Mouse (Mus musculus) CH12.LX (cell line): ENCODE data around the gene Meox1. TPM values are rescaled to one million over a fixed set of nuclear protein-coding genes. Genes with fewer than 3 reads are reported as not detected.

Experiments
- DNase-seq: peaks from one replicate; pipeline ENCODE4 v3.0.0-alpha.2; 2013; ENCODE audit errors: extremely low read depth
- H3K27ac ChIP-seq: 2 replicates; pipeline ENCODE4 v1.5.1; 2012; ENCODE audit warnings: low read depth, mild to moderate bottlenecking, control low read depth, moderate library complexity; ENCODE audit not compliant: insufficient read depth
- H3K27me3 ChIP-seq: replicated peaks from 2 replicates; pipeline ENCODE3; 2012; ENCODE audit warnings: inconsistent platforms
- H3K36me3 ChIP-seq, 2 experiments: replicated peaks in 1 of 2; 2 replicates each; pipeline versions ENCODE3 to v1.6.1; 2012; ENCODE audit warnings: inconsistent platforms in 1 of 2, low read length in 1 of 2, mild to moderate bottlenecking in 1 of 2, mixed read lengths in 1 of 2, moderate library complexity in 1 of 2; ENCODE audit not compliant: control insufficient read depth in 1 of 2, insufficient read depth in 1 of 2
- H3K4me1 ChIP-seq, 2 experiments: 2 replicates each; pipeline ENCODE4 v1.6.1; 2012; ENCODE audit warnings: inconsistent platforms in 1 of 2, moderate library complexity in 1 of 2; ENCODE audit not compliant: insufficient read depth in 2 of 2, control insufficient read depth in 1 of 2
- H3K4me2 ChIP-seq: 2 replicates; pipeline ENCODE4 v1.6.1; 2012; ENCODE audit warnings: low read depth, mild to moderate bottlenecking, control low read depth; ENCODE audit not compliant: poor library complexity, insufficient read depth, severe bottlenecking
- H3K4me3 ChIP-seq, 3 experiments: fragments of 150-350 bp in 1 of 3; sonication (generic) in 1 of 3; replicated peaks in 1 of 3; 2 replicates each; pipeline versions ENCODE3 to v1.5.1; 2011 to 2012; ENCODE audit warnings: low read depth in 2 of 3, low read length in 2 of 3, mild to moderate bottlenecking in 2 of 3, moderate library complexity in 2 of 3, control low read depth in 1 of 3, improper control_type of control experiment in 1 of 3, inconsistent platforms in 1 of 3, mixed read lengths in 1 of 3; ENCODE audit not compliant: poor library complexity in 1 of 3
- H3K79me2 ChIP-seq: replicated peaks from 2 replicates; pipeline ENCODE4 v1.6.1; 2012; ENCODE audit warnings: mild to moderate bottlenecking, moderate library complexity; ENCODE audit not compliant: control insufficient read depth, poor library complexity, insufficient read depth, severe bottlenecking; ENCODE audit errors: extremely low read depth
- H3K9ac ChIP-seq: 2 replicates; pipeline ENCODE4 v1.6.1; 2012; ENCODE audit warnings: low read depth, mild to moderate bottlenecking, control low read depth, moderate library complexity; ENCODE audit not compliant: insufficient read depth
- H3K9me3 ChIP-seq: replicated peaks from 2 replicates; pipeline ENCODE3; 2012; ENCODE audit warnings: low read length, inconsistent platforms, mixed read lengths
- CHD2 ChIP-seq: IDR thresholded peaks from 2 replicates; pipeline ENCODE4 v1.6.1; 2011; ENCODE audit warnings: low read length, improper control_type of control experiment
- CTCF ChIP-seq, 2 experiments: IDR thresholded peaks in 1 of 2; conservative IDR thresholded peaks in 1 of 2; 2 replicates each; pipeline ENCODE4 v1.5.1; 2011 to 2012; ENCODE audit warnings: low read depth in 2 of 2, low read length in 2 of 2, improper control_type of control experiment in 1 of 2, inconsistent platforms in 1 of 2, mild to moderate bottlenecking in 1 of 2, moderate library complexity in 1 of 2
- IRF4 ChIP-seq: IDR thresholded peaks from 2 replicates; pipeline ENCODE4 v1.6.1; 2014; ENCODE audit warnings: low read depth, mild to moderate bottlenecking, inconsistent platforms, low read length, improper control_type of control experiment
- JUN ChIP-seq: IDR thresholded peaks from 2 replicates; pipeline ENCODE4 v1.6.1; 2011; ENCODE audit warnings: low read depth, mild to moderate bottlenecking, low read length, improper control_type of control experiment, moderate library complexity; ENCODE audit not compliant: insufficient read depth
- JUND ChIP-seq: conservative IDR thresholded peaks from 2 replicates; pipeline ENCODE4 v1.6.1; 2011; ENCODE audit warnings: low read depth, low read length, improper control_type of control experiment
- KAT2A ChIP-seq: IDR thresholded peaks from 2 replicates; pipeline ENCODE4 v1.6.1; 2012; ENCODE audit warnings: low read length, improper control_type of control experiment, inconsistent platforms; ENCODE audit not compliant: insufficient replicate concordance
- MAFK ChIP-seq: IDR thresholded peaks from 2 replicates; pipeline ENCODE4 v1.6.1; 2011; ENCODE audit warnings: low read length, improper control_type of control experiment; ENCODE audit not compliant: insufficient replicate concordance
- MAZ ChIP-seq: IDR thresholded peaks from 2 replicates; pipeline ENCODE4 v1.6.1; 2012; ENCODE audit warnings: low read depth, mild to moderate bottlenecking, inconsistent platforms, low read length, improper control_type of control experiment, moderate library complexity
- MEF2A ChIP-seq: IDR thresholded peaks from 2 replicates; pipeline ENCODE4 v1.6.1; 2014; ENCODE audit warnings: low read depth, mild to moderate bottlenecking, inconsistent platforms, low read length, improper control_type of control experiment, borderline replicate concordance
- MXI1 ChIP-seq: IDR thresholded peaks from 2 replicates; pipeline ENCODE4 v1.6.1; 2011; ENCODE audit warnings: mild to moderate bottlenecking, low read depth, low read length, improper control_type of control experiment
- MYC ChIP-seq: IDR thresholded peaks from 2 replicates; pipeline ENCODE4 v1.6.1; 2011; ENCODE audit warnings: low read depth, mild to moderate bottlenecking, improper control_type of control experiment, low read length
- NRF1 ChIP-seq: IDR thresholded peaks from 2 replicates; pipeline ENCODE4 v1.6.1; 2014; ENCODE audit warnings: low read depth, mild to moderate bottlenecking, inconsistent platforms, low read length, improper control_type of control experiment, moderate library complexity
- PAX5 ChIP-seq: IDR thresholded peaks from 2 replicates; pipeline ENCODE4 v1.6.1; 2012; ENCODE audit warnings: low read length, inconsistent platforms, mixed read lengths
- POLR2A ChIP-seq: IDR thresholded peaks from 2 replicates; pipeline ENCODE4 v1.6.1; 2011; ENCODE audit warnings: low read depth, mild to moderate bottlenecking, improper control_type of control experiment, low read length
- POLR2AphosphoS2 ChIP-seq: IDR thresholded peaks from 2 replicates; pipeline ENCODE4 v1.6.1; 2011; ENCODE audit warnings: low read depth, low read length, improper control_type of control experiment
- RCOR1 ChIP-seq: conservative IDR thresholded peaks from 2 replicates; pipeline ENCODE4 v1.6.1; 2012; ENCODE audit warnings: low read depth, mild to moderate bottlenecking, inconsistent platforms, low read length, improper control_type of control experiment
- SIN3A ChIP-seq: IDR thresholded peaks from 2 replicates; pipeline ENCODE4 v1.6.1; 2012; ENCODE audit warnings: low read length, improper control_type of control experiment, inconsistent platforms
- SMC3 ChIP-seq: IDR thresholded peaks from 2 replicates; pipeline ENCODE4 v1.6.1; 2011; ENCODE audit warnings: low read depth, low read length, improper control_type of control experiment
- TBP ChIP-seq: conservative IDR thresholded peaks from 2 replicates; pipeline ENCODE4 v1.6.1; 2011; ENCODE audit warnings: low read depth, low read length, improper control_type of control experiment
- UBTF ChIP-seq: IDR thresholded peaks from 2 replicates; pipeline ENCODE4 v1.6.1; 2012; ENCODE audit warnings: low read depth, mild to moderate bottlenecking, inconsistent platforms, low read length, improper control_type of control experiment, moderate library complexity
- USF1 ChIP-seq: IDR thresholded peaks from 2 replicates; pipeline ENCODE4 v1.6.1; 2014; ENCODE audit warnings: low read depth, mild to moderate bottlenecking, inconsistent platforms, low read length, improper control_type of control experiment
- USF2 ChIP-seq: conservative IDR thresholded peaks from 2 replicates; pipeline ENCODE4 v1.6.1; 2011; ENCODE audit warnings: low read depth, low read length, improper control_type of control experiment
- ZNF384 ChIP-seq: IDR thresholded peaks from 2 replicates; pipeline ENCODE4 v1.6.1; 2012; ENCODE audit warnings: low read depth, low read length, improper control_type of control experiment, inconsistent platforms
- dilution Hi-C: fragments of 300-500 bp; cut with MboI; formaldehyde crosslinking; loops from 2 replicates; pipeline ENCODE4 v1.14.3; 2020; ENCODE audit warnings: low sequenced_read_pairs; ENCODE audit not compliant: extremely low pct_unique_long_range_greater_than_20kb, extremely low pct_ligation_motif_present
- in situ Hi-C: fragments of 300-500 bp; cut with MboI; formaldehyde crosslinking; loops from 3 replicates; pipeline ENCODE4 v1.14.3; 2019; ENCODE audit warnings: low sequenced_read_pairs, low pct_ligation_motif_present, low pct_unique_long_range_greater_than_20kb, mixed read lengths
- polyA plus RNA-seq: library from polyadenylated mRNA; unstranded; fragments of >175 nt; gene quantifications from 2 replicates; pipeline ENCODE4 v1.2.1, GENCODE M21; 2012; ENCODE audit warnings: low read depth; ENCODE audit not compliant: insufficient read length
- total RNA-seq, 2 experiments: library from RNA; depleted of rRNA; stranded (reverse); fragments of 300-350 nt in 1 of 2; fragments of >200 nt in 1 of 2; gene quantifications; 2 replicates each; pipeline ENCODE4 v1.2.3; 2012 to 2014

Meox1 gene
- total and polyA plus RNA-seq, 3 experiments = not detected

DNA sequence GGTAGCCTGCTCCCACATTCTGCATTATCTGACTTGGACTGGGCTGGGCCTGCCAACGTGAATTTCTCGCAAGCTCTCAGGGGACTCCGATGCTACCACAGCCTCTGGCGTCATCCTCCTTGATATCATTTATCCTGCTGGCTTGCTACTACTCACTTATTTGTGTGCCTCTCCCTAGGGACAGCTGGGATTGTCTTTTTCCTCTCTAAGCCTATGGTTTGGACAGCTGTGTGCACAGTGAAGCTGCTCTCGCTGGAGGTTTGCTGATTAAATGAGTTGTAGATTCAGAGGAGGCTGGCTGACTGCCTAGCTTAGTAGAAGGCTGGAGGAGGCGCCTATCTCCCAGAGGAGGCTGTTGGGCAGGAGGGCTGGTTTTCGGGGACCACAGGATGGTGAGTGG lies 62.2 kb downstream of the Meox1 start:
- DNase-seq = no peak
- H3K79me2 ChIP-seq = no peaks in the 10 kb centered on the region
- in situ Hi-C loops (no loop called here), dilution Hi-C loops (no loop called here)
- H3K9ac ChIP-seq = no peak overlapping the region
- peaks cover 72% of the 10 kb centered on the region for H3K27me3 ChIP-seq
- TF ChIP-seq JUN = no peak
- no peak for TF ChIP-seq TBP
- TF ChIP-seq MXI1 = no peak
- TF ChIP-seq USF2 = no peak
- no peak for TF ChIP-seq CHD2
- TF ChIP-seq NRF1 = no peak
- TF ChIP-seq MAZ = no peak
- TF ChIP-seq CTCF (conservative IDR thresholded peaks at IDR 0.05 in 1 of 2, IDR thresholded peaks at IDR 0.05 in 1 of 2; ENCODE audit: low read depth in 2 of 2, low read length in 2 of 2) = no peak
- TF ChIP-seq ZNF384 = no peak
- peaks cover 1% of the 10 kb centered on the region for H3K9me3 ChIP-seq
- no peak overlapping the region for H3K4me3 ChIP-seq
- no peak overlapping the region for H3K27ac ChIP-seq
- no peak overlapping the region for H3K4me2 ChIP-seq
- no peaks in the 10 kb centered on the region for H3K36me3 ChIP-seq
- no peaks in the 10 kb centered on the region for H3K4me1 ChIP-seq

DNA sequence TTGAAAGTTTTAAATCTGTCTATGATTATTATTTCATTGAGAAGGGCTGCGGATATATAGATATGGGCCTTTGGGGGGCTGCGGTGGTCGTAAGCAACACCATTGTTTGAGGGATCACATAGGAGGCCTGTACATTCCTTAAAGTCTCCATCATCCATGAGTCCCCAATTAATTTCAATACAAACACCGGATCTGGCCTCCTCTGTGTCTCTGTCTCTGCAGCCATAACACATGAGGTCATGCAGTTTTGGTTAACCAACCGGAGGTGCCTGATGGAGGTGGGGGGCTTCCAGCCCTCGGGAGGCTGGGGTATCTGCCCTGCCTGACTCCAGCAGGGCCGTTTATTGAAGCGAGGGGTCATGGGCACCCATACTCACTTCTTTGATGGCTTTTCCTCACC lies 63.6 kb downstream of the Meox1 start:
- Histone ChIP-seq H3K4me2 (no peak overlapping the region), H3K4me1 (no peaks in the 10 kb centered on the region), H3K79me2 (no peaks in the 10 kb centered on the region), H3K9ac (no peak overlapping the region), H3K9me3 (peaks cover 2% of the 10 kb centered on the region), H3K36me3 (no peaks in the 10 kb centered on the region), H3K27ac (no peak overlapping the region), H3K27me3 (peaks cover 69% of the 10 kb centered on the region), H3K4me3 (no peak overlapping the region)
- in situ Hi-C loops (no loop called here), dilution Hi-C loops (no loop called here)
- no peak for DNase-seq
- TF ChIP-seq MAFK = no peak
- TF ChIP-seq SMC3 = no peak
- no peak for TF ChIP-seq POLR2A
- TF ChIP-seq PAX5 = no peak
- no peak for TF ChIP-seq MYC
- TF ChIP-seq NRF1 = no peak
- no peak for TF ChIP-seq KAT2A
- no peak for TF ChIP-seq TBP
- no peak for TF ChIP-seq POLR2AphosphoS2
- TF ChIP-seq IRF4 = no peak
- no peak for TF ChIP-seq USF1
- TF ChIP-seq MXI1 = no peak
- no peak for TF ChIP-seq MEF2A
- no peak for TF ChIP-seq JUND
- TF ChIP-seq SIN3A = no peak
- TF ChIP-seq JUN = no peak
- TF ChIP-seq RCOR1 = no peak
- TF ChIP-seq UBTF = no peak
